Mouse (Mus musculus) midbrain, postnatal 0 days (tissue): ENCODE results near the gene Xrcc4. TPM values are rescaled to one million over a fixed set of nuclear protein-coding genes. Genes with fewer than 3 reads are reported as not detected.

Experiments used
- ATAC-seq: fragments of 200-750 bp; cut with Nextera tagmentation; 2 replicates; pipeline ENCODE4 v1.8.0; 2017; ENCODE audit warnings: moderate number of reproducible peaks, mild to moderate bottlenecking, moderate TSS enrichment, moderate library complexity; ENCODE audit not compliant: low FRiP score
- DNase-seq: peaks from one replicate; pipeline ENCODE4 v3.0.0-alpha.2; 2015; ENCODE audit warnings: low spot score
- H3K27ac ChIP-seq: fragments of 300-500 bp; sonication (generic); 2 replicates; pipeline ENCODE4 v1.5.1; 2014; ENCODE audit warnings: low read depth, mild to moderate bottlenecking, low read length, mixed read lengths
- H3K27me3 ChIP-seq: fragments of 300-500 bp; sonication (generic); 2 replicates; pipeline ENCODE4 v1.6.1; 2014; ENCODE audit warnings: low read length, control low read depth, mixed read lengths; ENCODE audit not compliant: insufficient read depth
- H3K36me3 ChIP-seq: fragments of 300-500 bp; sonication (generic); 2 replicates; pipeline ENCODE4 v1.6.1; 2014; ENCODE audit warnings: low read length, control low read depth, mixed read lengths; ENCODE audit not compliant: insufficient read depth
- H3K4me1 ChIP-seq: fragments of 300-500 bp; sonication (generic); 2 replicates; pipeline ENCODE4 v1.6.1; 2014; ENCODE audit warnings: mild to moderate bottlenecking, control low read depth, antibody characterized with exemption, low read length, mixed read lengths; ENCODE audit not compliant: insufficient read depth
- H3K4me2 ChIP-seq: fragments of 300-500 bp; sonication (generic); 2 replicates; pipeline ENCODE4 v1.6.1; 2014; ENCODE audit warnings: low read depth, mild to moderate bottlenecking, low read length, mixed read lengths; ENCODE audit not compliant: poor library complexity, severe bottlenecking
- H3K4me3 ChIP-seq: fragments of 300-500 bp; sonication (generic); 2 replicates; pipeline ENCODE4 v1.5.1; 2014; ENCODE audit warnings: low read depth, mild to moderate bottlenecking, low read length, moderate library complexity
- H3K9ac ChIP-seq: fragments of 300-500 bp; sonication (generic); replicated peaks from 2 replicates; pipeline ENCODE4 v1.6.1; 2014; ENCODE audit warnings: mild to moderate bottlenecking, low read length, moderate library complexity, mixed read lengths; ENCODE audit not compliant: poor library complexity, severe bottlenecking
- H3K9me3 ChIP-seq: fragments of 300-500 bp; sonication (generic); 2 replicates; pipeline ENCODE4 v1.6.1; 2016; ENCODE audit warnings: low read length, control low read depth
- CTCF ChIP-seq: IDR thresholded peaks from 2 replicates; pipeline ENCODE4 v1.5.1; 2016; ENCODE audit warnings: antibody characterized with exemption, mild to moderate bottlenecking
- WGBS: fragments of 180-500 bp; shearing (Covaris S2); extraction: QIAGEN DNeasy Blood & Tissue Kit; methylation state at CpG from one replicate; pipeline ENCODE4 v1.1.7; 2014; 5-methylcytosine and 5-hydroxymethylcytosine counted together
- polyA plus RNA-seq: library from polyadenylated mRNA; unstranded; fragments of >200 nt; fragmentation: Nextera tagmentation; extraction: Ambion mirVana; gene quantifications from 2 replicates; pipeline ENCODE4 v1.2.1, GENCODE M21; 2015
- total RNA-seq: library from RNA; depleted of rRNA; stranded (reverse); fragments of >200 nt; gene quantifications from 2 replicates; pipeline ENCODE4 v1.2.3, GENCODE M21; 2014

Gene Xrcc4
- total and polyA plus RNA-seq, 2 experiments from 2014 or later, result 14.7 to 19.1 TPM

DNA sequence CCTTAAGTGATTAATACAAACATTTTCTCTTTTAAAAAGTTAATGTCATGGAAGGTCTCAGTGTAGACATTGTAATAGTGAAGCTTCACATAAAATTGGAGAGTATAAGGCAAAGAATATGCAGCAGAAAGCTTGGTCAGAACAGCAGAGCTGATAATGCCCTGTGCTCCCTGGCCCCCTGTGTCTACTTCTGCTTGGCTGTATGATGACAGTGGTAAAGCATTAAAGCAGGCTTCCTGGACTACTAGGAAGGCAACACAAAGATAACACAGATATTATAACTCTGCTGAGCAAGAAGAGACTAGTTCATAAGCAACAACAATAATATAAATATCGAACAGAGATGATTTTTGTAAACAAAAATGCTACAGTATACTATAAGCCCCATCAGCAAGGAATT, 199.2 kb downstream of the Xrcc4 start:
- no peak overlapping the region for H3K4me2 ChIP-seq
- WGBS, result 95% methylated on average over 1 of the region's 1 CpGs
- H3K4me1 ChIP-seq, result no peaks in the 10 kb centered on the region
- H3K9ac ChIP-seq, result no peak overlapping the region
- no peaks in the 10 kb centered on the region for H3K9me3 ChIP-seq
- no peak overlapping the region for H3K4me3 ChIP-seq
- H3K27me3 ChIP-seq, result no peaks in the 10 kb centered on the region
- no peak for TF ChIP-seq CTCF
- no peaks in the 10 kb centered on the region for H3K36me3 ChIP-seq
- DNase-seq (no peak), ATAC-seq (no peak)
- no peak overlapping the region for H3K27ac ChIP-seq

DNA sequence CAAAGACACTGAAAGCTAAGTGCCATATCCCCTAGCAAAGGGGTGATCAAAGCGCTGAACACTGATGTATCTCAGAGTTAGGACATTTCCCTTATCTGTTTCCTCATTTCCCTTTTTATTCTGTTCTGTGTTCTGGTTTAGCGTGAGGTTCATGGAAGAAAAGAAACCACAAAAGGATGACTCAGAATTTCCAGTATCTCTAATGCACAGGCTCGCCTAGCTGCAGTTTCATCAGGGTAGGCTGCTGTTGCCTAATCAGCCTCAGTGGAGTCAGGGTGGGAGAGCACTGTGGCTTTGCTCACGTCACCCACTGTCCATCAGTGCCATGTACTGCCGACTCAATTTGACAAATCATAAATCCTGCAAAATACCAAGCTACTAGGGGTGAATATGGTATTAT, 200.3 kb downstream of the Xrcc4 start:
- H3K4me3 ChIP-seq, result no peak overlapping the region
- no peak for DNase-seq
- WGBS, result 66% methylated on average over 5 of the region's 5 CpGs

DNA sequence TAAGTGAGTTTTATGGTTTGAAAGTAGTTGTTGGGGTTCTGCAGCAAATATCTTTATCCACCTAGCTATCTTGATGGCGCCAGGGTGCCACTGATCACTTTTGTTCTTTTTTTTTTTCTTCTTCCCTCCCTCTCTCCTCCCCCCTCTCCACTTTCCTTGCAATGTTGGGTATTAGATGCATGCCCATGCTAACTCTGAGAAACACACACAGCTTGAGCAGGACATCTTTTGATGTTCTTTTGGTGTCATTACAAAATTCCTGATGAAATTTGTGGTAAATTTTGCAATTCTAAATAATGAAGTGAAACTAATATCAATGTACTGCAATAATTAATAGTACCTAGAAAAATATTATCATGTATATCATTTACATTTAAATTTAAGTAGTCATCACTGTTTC, 205.9 kb downstream of the Xrcc4 start:
- no peak for TF ChIP-seq CTCF
- Histone ChIP-seq H3K4me3 (no peak overlapping the region), H3K9ac (no peak overlapping the region), H3K4me2 (no peak overlapping the region), H3K27me3 (no peaks in the 10 kb centered on the region), H3K27ac (no peak overlapping the region), H3K36me3 (no peaks in the 10 kb centered on the region), H3K9me3 (no peaks in the 10 kb centered on the region), H3K4me1 (no peaks in the 10 kb centered on the region)
- ATAC-seq, result no peak
- WGBS, result 96% methylated on average over 1 of the region's 1 CpGs
- DNase-seq, result no peak

More for the DNA sequence above, 200.3 kb downstream of the Xrcc4 start:
- no peak for TF ChIP-seq CTCF
- H3K4me1 ChIP-seq, result no peaks in the 10 kb centered on the region
- H3K9me3 ChIP-seq, result no peaks in the 10 kb centered on the region
- no peak overlapping the region for H3K4me2 ChIP-seq
- H3K27me3 ChIP-seq, result no peaks in the 10 kb centered on the region
- no peaks in the 10 kb centered on the region for H3K36me3 ChIP-seq
- H3K9ac ChIP-seq, result no peak overlapping the region
- no peak overlapping the region for H3K27ac ChIP-seq
- ATAC-seq, result no peak

DNA sequence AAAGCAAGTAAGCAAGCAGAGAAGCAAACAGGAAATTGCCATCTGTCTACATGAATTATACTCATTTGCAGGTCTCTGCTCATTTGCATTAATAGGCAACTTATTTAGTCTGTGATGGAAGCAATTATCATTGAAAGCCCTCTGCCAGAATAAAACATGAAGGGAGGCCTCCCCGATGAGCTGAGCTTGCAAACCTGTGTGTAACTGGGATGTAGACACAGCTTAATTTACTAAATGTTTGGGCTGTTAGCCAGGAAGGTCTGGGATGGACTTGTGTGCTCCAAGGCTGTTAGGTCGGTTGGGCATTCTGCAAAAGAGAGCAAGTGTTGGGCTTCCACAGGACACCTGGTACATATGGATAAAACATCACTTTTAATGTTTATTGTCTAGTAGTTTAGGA, 208.1 kb downstream of the Xrcc4 start:
- no peak overlapping the region for H3K4me3 ChIP-seq
- H3K4me1 ChIP-seq, result no peaks in the 10 kb centered on the region
- WGBS, result 48% methylated on average over 2 of the region's 2 CpGs
- DNase-seq (peak; percentile 51), ATAC-seq (no peak)
- H3K36me3 ChIP-seq, result no peaks in the 10 kb centered on the region
- no peak overlapping the region for H3K27ac ChIP-seq
- no peak overlapping the region for H3K4me2 ChIP-seq
- no peak for TF ChIP-seq CTCF
- H3K27me3 ChIP-seq, result no peaks in the 10 kb centered on the region
- no peak overlapping the region for H3K9ac ChIP-seq
- no peaks in the 10 kb centered on the region for H3K9me3 ChIP-seq

DNA sequence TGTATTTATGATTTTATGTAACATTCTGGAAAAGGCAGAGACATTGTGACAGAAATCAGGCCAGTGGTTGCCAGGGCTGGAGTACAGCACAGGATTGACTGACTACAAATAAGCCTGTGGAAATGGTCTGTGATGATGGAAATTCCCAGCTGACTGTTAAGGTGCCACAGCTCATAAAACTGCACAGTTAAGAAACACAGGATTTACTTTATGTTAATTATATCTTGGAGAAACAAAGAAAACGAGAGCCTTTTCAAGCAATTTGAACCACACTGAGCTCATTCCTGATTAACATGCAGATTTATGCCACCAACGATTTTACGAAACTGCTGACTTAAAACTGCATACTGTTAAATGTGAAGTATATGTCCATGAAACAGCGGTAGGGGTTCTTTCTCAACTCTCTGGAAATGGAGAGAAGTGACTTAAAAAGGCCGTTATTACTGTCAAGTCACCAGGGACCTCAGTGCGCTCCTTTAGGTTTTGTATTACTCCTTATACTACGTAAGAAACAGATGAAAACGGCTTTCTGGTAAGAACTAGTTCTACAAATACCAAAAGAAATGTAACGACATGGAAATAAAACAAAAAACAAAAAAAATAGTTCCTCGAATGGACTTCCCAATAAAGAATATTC, 210.5 kb downstream of the Xrcc4 start:
- H3K9ac ChIP-seq, result no peak overlapping the region

DNA sequence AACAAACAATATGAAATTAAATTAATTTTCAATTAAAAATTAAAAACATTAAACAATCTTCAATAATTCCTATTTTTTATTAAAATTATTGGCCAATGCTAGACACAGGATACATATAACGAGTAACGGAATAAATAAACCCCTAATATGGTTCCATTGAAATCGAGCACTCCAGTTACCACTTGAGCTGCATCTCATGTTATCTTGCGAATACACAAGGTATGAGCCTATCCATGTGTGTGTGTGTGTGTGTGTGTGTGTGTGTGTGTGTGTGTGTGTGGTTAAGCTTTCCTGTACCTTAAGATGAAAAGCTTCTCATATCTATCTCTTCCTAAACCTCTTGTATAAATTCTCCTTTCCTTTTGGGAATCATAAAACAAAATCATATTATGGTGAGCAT, 213.9 kb downstream of the Xrcc4 start:
- no peak for DNase-seq
- H3K9me3 ChIP-seq, result no peaks in the 10 kb centered on the region
- no peak overlapping the region for H3K4me3 ChIP-seq
- no peak for TF ChIP-seq CTCF
- no peak overlapping the region for H3K27ac ChIP-seq
- ATAC-seq, result no peak
- 95% methylated on average over 4 of the region's 4 CpGs for WGBS
- H3K4me2 ChIP-seq, result no peak overlapping the region
- no peak overlapping the region for H3K9ac ChIP-seq
- H3K4me1 ChIP-seq, result no peaks in the 10 kb centered on the region
- no peaks in the 10 kb centered on the region for H3K27me3 ChIP-seq
- no peaks in the 10 kb centered on the region for H3K36me3 ChIP-seq

More for the DNA sequence above, 210.5 kb downstream of the Xrcc4 start:
- Histone ChIP-seq H3K9me3 (no peaks in the 10 kb centered on the region), H3K4me1 (no peaks in the 10 kb centered on the region), H3K4me2 (peak overlapping the region; percentile 1; the same call in 1 of the 2 replicates), H3K4me3 (no peak overlapping the region), H3K36me3 (no peaks in the 10 kb centered on the region), H3K27me3 (no peaks in the 10 kb centered on the region), H3K27ac (peak overlapping the region; percentile 39; the same call in 1 of the 2 replicates)
- no peak for TF ChIP-seq CTCF
- WGBS, result 52% methylated on average over 10 of the region's 10 CpGs
- DNase-seq (peak; percentile 10), ATAC-seq (peak; percentile 70; the same call in 1 of the 2 replicates)
